In genomic region chr2:61513787-61514444, GRCm38 (mm10) we compare ENCODE assay signal across 13 mouse cellular contexts.
DNase-seq lines count a peak whose midpoint lies in the region; ATAC-seq and TF ChIP-seq lines count a peak whose summit lies in the region.
"Had no signal": no experiment of that assay in that cellular context is flagged by ENCODE, and none has a peak within 500 bp of the region (broad histone marks: within the 10 kb centered on the region; RNA-seq: fewer than 3 reads in every experiment).

No protein-coding gene starts in this region.

- no peaks in the 10 kb centered on the region for H3K9me3 ChIP-seq in stomach, embryonic 15.5 days
- H3K9me3 ChIP-seq in stomach, postnatal 0 days (ENCODE audit: control insufficient read depth, low read length) = no peaks in the 10 kb centered on the region
- H3K9me3 ChIP-seq in liver, embryonic 11.5 days (ENCODE audit: control insufficient read depth, low read length) = no peaks in the 10 kb centered on the region
- H3K9me3 ChIP-seq in heart, embryonic 10.5 days = no peaks in the 10 kb centered on the region
- H3K9me3 ChIP-seq: embryonic facial prominence, embryonic 13.5 days; limb, embryonic 13.5 days; neural tube, embryonic 12.5 days had no signal

- peak; percentile 63; the same call in 1 of the 2 replicates for ATAC-seq in stomach, embryonic 15.5 days (ENCODE audit: insufficient read depth, low FRiP score, low read depth)
- ATAC-seq in stomach, postnatal 0 days (ENCODE audit: low FRiP score, low TSS enrichment) = no peak
- ATAC-seq in liver, embryonic 11.5 days (replicated peaks; ENCODE audit: low FRiP score) = peak; percentile 93
- peak; percentile 71 for ATAC-seq in neutrophil, adult 5-6 weeks (ENCODE audit: extremely low read depth, insufficient number of reproducible peaks, low FRiP score, poor library complexity, severe bottlenecking)
- ATAC-seq: hindbrain, embryonic 16.5 days had no signal

- TF ChIP-seq CTCF in stomach, postnatal 0 days (IDR thresholded peaks at IDR 0.05; ENCODE audit: low read depth) = no peak

- H3K36me3 ChIP-seq in stomach, embryonic 15.5 days = no peaks in the 10 kb centered on the region
- no peaks in the 10 kb centered on the region for H3K36me3 ChIP-seq in stomach, postnatal 0 days (ENCODE audit: control insufficient read depth, insufficient read depth, low read length)
- no peaks in the 10 kb centered on the region for H3K36me3 ChIP-seq in liver, embryonic 11.5 days (ENCODE audit: control insufficient read depth, insufficient read depth, low read length)
- H3K36me3 ChIP-seq in heart, embryonic 10.5 days = no peaks in the 10 kb centered on the region
- H3K36me3 ChIP-seq: embryonic facial prominence, embryonic 13.5 days; limb, embryonic 13.5 days; neural tube, embryonic 12.5 days had no signal

- no peak overlapping the region for H3K27ac ChIP-seq in stomach, embryonic 15.5 days
- no peak overlapping the region for H3K27ac ChIP-seq in stomach, postnatal 0 days (replicated peaks)
- H3K27ac ChIP-seq in liver, embryonic 11.5 days (ENCODE audit: low read depth, low read length) = peak overlapping the region; percentile 71
- H3K27ac ChIP-seq in heart, embryonic 10.5 days = no peak overlapping the region
- H3K27ac ChIP-seq: embryonic facial prominence, embryonic 13.5 days; gastrocnemius, adult 2 months; limb, embryonic 13.5 days; neural tube, embryonic 12.5 days had no signal

- H3K4me2 ChIP-seq in stomach, embryonic 15.5 days = no peak overlapping the region
- H3K4me2 ChIP-seq in stomach, postnatal 0 days (replicated peaks; ENCODE audit: low read depth) = no peak overlapping the region
- peak overlapping the region; percentile 11 for H3K4me2 ChIP-seq in liver, embryonic 11.5 days
- H3K4me2 ChIP-seq: embryonic facial prominence, embryonic 13.5 days; limb, embryonic 13.5 days; neural tube, embryonic 12.5 days had no signal

- no peak for TF ChIP-seq EP300 in stomach, postnatal 0 days (optimal IDR thresholded peaks at IDR 0.05)

- no peaks in the 10 kb centered on the region for H3K4me1 ChIP-seq in stomach, embryonic 15.5 days
- H3K4me1 ChIP-seq in stomach, postnatal 0 days (replicated peaks; ENCODE audit: control insufficient read depth, insufficient read depth) = no peaks in the 10 kb centered on the region
- peaks cover 15% of the 10 kb centered on the region for H3K4me1 ChIP-seq in liver, embryonic 11.5 days (replicated peaks; ENCODE audit: control insufficient read depth, insufficient read depth, low read length)
- no peaks in the 10 kb centered on the region for H3K4me1 ChIP-seq in heart, embryonic 10.5 days
- H3K4me1 ChIP-seq: embryonic facial prominence, embryonic 13.5 days; limb, embryonic 13.5 days; neural tube, embryonic 12.5 days had no signal

- H3K4me3 ChIP-seq in stomach, embryonic 15.5 days (replicated peaks) = no peak overlapping the region
- H3K4me3 ChIP-seq in stomach, postnatal 0 days (ENCODE audit: low read depth, low read length) = no peak overlapping the region
- H3K4me3 ChIP-seq in liver, embryonic 11.5 days (ENCODE audit: low read depth, low read length) = no peak overlapping the region
- H3K4me3 ChIP-seq in heart, embryonic 10.5 days = no peak overlapping the region
- H3K4me3 ChIP-seq: embryonic facial prominence, embryonic 13.5 days; gastrocnemius, adult 2 months; limb, embryonic 13.5 days; neural tube, embryonic 12.5 days had no signal

- no peak overlapping the region for H3K9ac ChIP-seq in stomach, embryonic 15.5 days
- H3K9ac ChIP-seq in stomach, postnatal 0 days (ENCODE audit: low read length) = no peak overlapping the region
- H3K9ac ChIP-seq in liver, embryonic 11.5 days (ENCODE audit: low read depth, low read length) = no peak overlapping the region
- H3K9ac ChIP-seq: embryonic facial prominence, embryonic 13.5 days; limb, embryonic 13.5 days; neural tube, embryonic 12.5 days had no signal

- WGBS in stomach, embryonic 15.5 days = 64% methylated on average over 12 of the region's 12 CpGs
- 73% methylated on average over 12 of the region's 12 CpGs for WGBS in stomach, postnatal 0 days
- WGBS in liver, embryonic 11.5 days = 36% methylated on average over 12 of the region's 12 CpGs
- WGBS in heart, embryonic 10.5 days = 71% methylated on average over 12 of the region's 12 CpGs

- no peaks in the 10 kb centered on the region for H3K27me3 ChIP-seq in stomach, embryonic 15.5 days (replicated peaks)
- no peaks in the 10 kb centered on the region for H3K27me3 ChIP-seq in stomach, postnatal 0 days (ENCODE audit: control insufficient read depth, insufficient read depth, low read length)
- H3K27me3 ChIP-seq in liver, embryonic 11.5 days (replicated peaks; ENCODE audit: control insufficient read depth, insufficient read depth, low read length) = no peaks in the 10 kb centered on the region
- no peaks in the 10 kb centered on the region for H3K27me3 ChIP-seq in heart, embryonic 10.5 days (ENCODE audit: insufficient read depth, poor library complexity, severe bottlenecking)
- H3K27me3 ChIP-seq: embryonic facial prominence, embryonic 13.5 days; limb, embryonic 13.5 days; neural tube, embryonic 12.5 days had no signal

- no peak for DNase-seq in stomach, postnatal 0 days (ENCODE audit: low spot score)
- peak; percentile 39 for DNase-seq in liver, embryonic 11.5 days (ENCODE audit: low spot score)
- DNase-seq in kidney, adult 18-20 months = no peak
- DNase-seq in cerebellum, postnatal 10 days = no peak
- DNase-seq in heart, embryonic 10.5 days (ENCODE audit: low spot score) = no peak
- no peak for DNase-seq in cerebellum, adult 11 months
- DNase-seq: gastrocnemius, adult 2 months had no signal
